Mouse (Mus musculus): ENCODE results near the gene Zfp280d. TPM values are rescaled to one million over a fixed set of nuclear protein-coding genes. Genes with fewer than 3 reads are reported as not detected.

The Zfp280d gene
- polyA plus RNA-seq, 1 experiment from 2014 or later = 41.2 TPM

DNA sequence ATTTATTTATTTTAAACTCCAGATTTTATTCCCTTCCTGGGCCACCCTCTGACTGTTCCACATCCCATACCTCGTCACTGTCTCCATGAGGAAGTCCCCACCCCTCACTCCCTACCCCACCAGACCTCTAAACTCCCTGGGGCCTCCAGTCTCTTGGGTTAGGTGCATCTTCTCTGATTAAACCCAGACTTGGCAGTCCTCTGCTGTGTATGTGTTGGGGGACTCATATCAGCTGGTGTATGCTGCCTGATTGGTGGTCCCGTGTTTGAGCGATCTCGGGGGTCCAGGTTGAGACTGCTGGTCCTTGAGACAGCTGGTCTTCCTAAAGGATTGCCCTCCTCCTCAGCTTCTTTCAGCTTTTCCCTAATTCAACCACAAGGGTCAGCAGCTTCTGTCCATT lies 5.3 kb downstream of the Zfp280d start:
- peaks cover 12% of the 10 kb centered on the region; the same call in 1 of the 2 replicates for H3K9me3 ChIP-seq
- DNase-seq (ENCODE audit: low spot score) = no peak
- WGBS = 93% methylated on average over 4 of the region's 4 CpGs
- H3K36me3 ChIP-seq = peaks cover 33% of the 10 kb centered on the region
- H3K27ac ChIP-seq = no peak overlapping the region
- H3K27me3 ChIP-seq (ENCODE audit: insufficient read depth, poor library complexity, severe bottlenecking) = no peaks in the 10 kb centered on the region
- peaks cover 13% of the 10 kb centered on the region for H3K4me1 ChIP-seq (replicated peaks)
- no peak overlapping the region for H3K4me3 ChIP-seq

DNA sequence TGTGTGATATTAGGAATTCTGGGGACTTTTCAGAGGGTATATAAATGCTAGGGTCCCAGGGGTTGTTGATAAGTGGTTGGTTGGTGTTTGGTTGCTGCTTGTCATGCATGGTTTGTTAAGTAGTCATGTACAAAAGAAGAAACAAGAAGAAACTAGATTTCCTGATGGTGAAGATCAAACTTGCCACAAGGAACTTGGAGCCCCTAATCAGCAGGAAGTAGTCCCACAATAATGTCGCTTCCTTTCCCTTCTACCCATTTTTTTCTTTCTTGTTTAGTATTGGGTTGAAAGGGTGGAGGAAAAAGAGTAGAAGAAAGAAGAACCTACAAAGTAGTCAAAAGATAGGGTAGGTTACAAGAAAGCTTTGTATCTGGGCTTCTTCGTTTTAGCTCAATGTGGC lies 13.0 kb downstream of the Zfp280d start:
- peaks cover 54% of the 10 kb centered on the region for H3K36me3 ChIP-seq
- no peak overlapping the region for H3K27ac ChIP-seq
- H3K9me3 ChIP-seq = 0 out of 2 replicates have a peak, but pooled peaks cover 8% of the 10 kb centered on the region
- H3K4me1 ChIP-seq (replicated peaks) = no peaks in the 10 kb centered on the region
- 94% methylated on average over 2 of the region's 2 CpGs for WGBS
- H3K4me3 ChIP-seq = no peak overlapping the region
- DNase-seq (ENCODE audit: low spot score) = no peak
- H3K27me3 ChIP-seq (ENCODE audit: insufficient read depth, poor library complexity, severe bottlenecking) = no peaks in the 10 kb centered on the region

DNA sequence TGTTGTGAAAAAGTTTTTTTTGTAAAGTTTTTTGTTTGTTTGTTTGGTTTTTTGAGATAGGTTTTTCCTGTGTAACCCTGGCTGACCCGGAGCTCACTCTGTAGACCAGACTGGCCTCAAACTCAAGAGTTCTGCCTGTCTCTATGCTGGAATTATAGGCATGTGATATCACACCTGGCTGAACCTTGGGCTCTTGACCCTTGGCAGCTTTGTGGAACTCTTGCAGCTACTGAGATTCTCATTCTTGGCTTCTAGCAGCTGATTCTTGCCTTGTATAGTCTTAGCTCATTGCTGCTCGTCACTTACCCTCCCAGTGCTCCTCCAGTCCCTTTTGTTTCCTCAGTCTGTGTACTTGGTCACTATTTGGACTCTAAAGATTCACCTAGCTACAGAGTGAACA lies 13.6 kb downstream of the Zfp280d start:
- 90% methylated on average over 2 of the region's 2 CpGs for WGBS
- DNase-seq (ENCODE audit: low spot score) = no peak
- Histone ChIP-seq H3K27ac (no peak overlapping the region), H3K27me3 (ENCODE audit: insufficient read depth, poor library complexity, severe bottlenecking) (no peaks in the 10 kb centered on the region), H3K4me3 (no peak overlapping the region), H3K36me3 (peaks cover 54% of the 10 kb centered on the region), H3K9me3 (0 out of 2 replicates have a peak, but pooled peaks cover 8% of the 10 kb centered on the region), H3K4me1 (replicated peaks) (no peaks in the 10 kb centered on the region)

DNA sequence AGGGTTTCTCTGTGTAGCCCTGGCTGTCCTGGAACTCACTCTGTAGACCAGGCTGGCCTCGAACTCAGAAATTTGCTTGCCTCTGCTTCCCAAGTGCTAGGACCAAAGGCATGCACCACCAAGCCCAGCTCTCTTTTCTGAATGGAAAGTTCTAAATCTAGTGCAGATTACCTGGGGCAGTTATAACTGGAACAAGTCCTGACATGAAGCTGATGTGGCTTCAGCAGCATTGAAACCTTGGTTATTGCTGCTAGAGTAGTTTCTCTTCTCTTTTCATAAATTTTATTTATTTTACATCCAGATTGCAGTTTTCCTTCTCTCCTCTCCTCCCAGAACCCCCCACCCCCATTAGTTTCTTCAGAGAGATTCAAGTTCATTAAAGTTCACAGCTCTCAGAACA lies 14.4 kb downstream of the Zfp280d start:
- no peaks in the 10 kb centered on the region for H3K27me3 ChIP-seq (ENCODE audit: insufficient read depth, poor library complexity, severe bottlenecking)
- no peaks in the 10 kb centered on the region for H3K4me1 ChIP-seq (replicated peaks)
- H3K9me3 ChIP-seq = no peaks in the 10 kb centered on the region
- H3K27ac ChIP-seq = no peak overlapping the region
- no peak for DNase-seq (ENCODE audit: low spot score)
- H3K4me3 ChIP-seq = no peak overlapping the region
- H3K36me3 ChIP-seq = peaks cover 48% of the 10 kb centered on the region
- 94% methylated on average over 1 of the region's 1 CpGs for WGBS

DNA sequence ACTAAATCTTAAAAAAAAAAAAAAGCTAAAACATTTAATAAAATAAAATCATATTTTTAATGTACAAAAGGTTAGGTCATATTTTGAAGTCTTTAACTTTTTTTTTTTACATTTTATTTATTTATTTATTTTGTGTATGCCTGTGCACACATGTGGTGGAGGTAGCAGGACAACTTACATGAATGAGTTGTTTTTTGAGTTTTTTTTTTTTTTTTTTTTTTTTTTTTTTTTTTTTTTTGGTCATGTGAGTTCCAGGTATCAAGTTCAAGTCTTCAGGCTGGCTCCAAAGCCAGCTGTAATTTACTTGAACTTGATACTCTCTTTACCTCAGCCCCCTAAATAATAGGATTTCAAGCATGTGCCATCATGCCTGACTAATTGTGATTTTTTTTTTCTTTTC lies 19.4 kb downstream of the Zfp280d start:
- peaks cover 21% of the 10 kb centered on the region for H3K36me3 ChIP-seq
- no peak overlapping the region for H3K4me3 ChIP-seq
- no peaks in the 10 kb centered on the region for H3K27me3 ChIP-seq (ENCODE audit: insufficient read depth, poor library complexity, severe bottlenecking)
- H3K9me3 ChIP-seq = no peaks in the 10 kb centered on the region
- H3K4me1 ChIP-seq (replicated peaks) = no peaks in the 10 kb centered on the region
- no peak for DNase-seq (ENCODE audit: low spot score)
- H3K27ac ChIP-seq = no peak overlapping the region

DNA sequence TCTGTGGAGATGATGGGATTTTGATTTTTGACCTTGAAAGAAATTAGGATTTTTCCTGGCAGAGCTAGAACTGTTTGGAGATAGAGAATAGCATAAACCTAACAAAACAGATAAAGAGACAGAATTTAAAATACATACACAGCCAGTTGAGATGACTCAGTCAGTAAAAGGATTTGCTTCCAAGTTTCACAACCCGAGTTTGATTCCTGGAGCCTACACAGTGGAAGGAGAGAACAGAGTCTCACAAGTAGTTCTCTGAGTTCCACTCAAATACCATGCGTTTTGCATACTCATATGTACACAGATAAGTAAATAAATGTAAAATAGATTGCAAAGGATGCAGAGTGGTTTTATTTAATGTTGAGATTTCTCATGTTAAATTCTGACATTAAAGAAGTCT lies 35.1 kb downstream of the Zfp280d start:
- Histone ChIP-seq H3K4me3 (no peak overlapping the region), H3K36me3 (peaks cover 71% of the 10 kb centered on the region), H3K9me3 (no peaks in the 10 kb centered on the region), H3K27me3 (ENCODE audit: insufficient read depth, poor library complexity, severe bottlenecking) (no peaks in the 10 kb centered on the region), H3K4me1 (replicated peaks) (no peaks in the 10 kb centered on the region), H3K27ac (no peak overlapping the region)
- DNase-seq (ENCODE audit: low spot score) = no peak
- 94% methylated on average over 2 of the region's 2 CpGs for WGBS

DNA sequence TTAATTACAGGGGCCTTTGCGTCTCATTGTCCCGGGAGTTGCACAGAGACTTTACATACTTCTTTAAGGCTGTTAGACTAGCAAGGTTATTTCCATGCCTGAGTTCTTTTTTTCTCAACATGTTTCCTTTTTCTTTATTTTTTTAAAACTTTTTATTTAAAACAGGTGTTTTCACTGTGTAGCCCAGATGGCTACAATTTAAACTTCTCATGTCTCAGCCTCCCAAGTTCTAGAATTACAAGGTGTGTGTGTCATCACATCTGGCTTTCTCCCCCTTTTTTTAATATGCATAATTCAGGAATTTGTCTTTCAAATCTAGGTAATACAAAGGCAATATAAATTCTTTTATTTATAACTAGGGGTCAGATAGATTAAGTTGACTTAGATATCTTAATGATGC lies 58.6 kb downstream of the Zfp280d start:
- Histone ChIP-seq H3K27me3 (ENCODE audit: insufficient read depth, poor library complexity, severe bottlenecking) (no peaks in the 10 kb centered on the region), H3K4me1 (replicated peaks) (no peaks in the 10 kb centered on the region), H3K4me3 (no peak overlapping the region), H3K36me3 (peaks cover 71% of the 10 kb centered on the region), H3K27ac (no peak overlapping the region), H3K9me3 (no peaks in the 10 kb centered on the region)
- 78% methylated on average over 2 of the region's 2 CpGs for WGBS
- DNase-seq (ENCODE audit: low spot score) = no peak

DNA sequence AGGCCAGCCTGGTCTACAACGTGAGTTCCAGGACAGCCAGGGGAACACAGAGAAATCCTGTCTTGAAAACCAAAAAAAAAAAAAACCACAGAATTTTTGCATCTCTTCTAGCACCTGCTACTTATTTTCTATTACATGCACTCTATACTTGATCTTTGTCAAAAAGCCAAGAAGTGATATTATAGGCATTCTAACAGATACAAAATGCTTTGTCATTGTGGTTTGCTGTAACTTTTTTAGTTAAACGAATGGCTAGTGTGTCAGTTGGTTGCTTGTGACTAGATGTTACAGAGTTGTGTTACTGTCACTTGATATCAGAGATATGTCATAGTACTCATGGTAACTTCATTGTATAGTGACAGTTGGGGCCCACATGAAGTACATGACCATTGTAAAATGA lies 61.4 kb downstream of the Zfp280d start:
- no peak overlapping the region for H3K4me3 ChIP-seq
- H3K9me3 ChIP-seq = no peaks in the 10 kb centered on the region
- no peak overlapping the region for H3K27ac ChIP-seq
- H3K27me3 ChIP-seq (ENCODE audit: insufficient read depth, poor library complexity, severe bottlenecking) = no peaks in the 10 kb centered on the region
- no peak for DNase-seq (ENCODE audit: low spot score)
- H3K36me3 ChIP-seq = peaks cover 71% of the 10 kb centered on the region
- no peaks in the 10 kb centered on the region for H3K4me1 ChIP-seq (replicated peaks)
- 91% methylated on average over 2 of the region's 2 CpGs for WGBS

DNA sequence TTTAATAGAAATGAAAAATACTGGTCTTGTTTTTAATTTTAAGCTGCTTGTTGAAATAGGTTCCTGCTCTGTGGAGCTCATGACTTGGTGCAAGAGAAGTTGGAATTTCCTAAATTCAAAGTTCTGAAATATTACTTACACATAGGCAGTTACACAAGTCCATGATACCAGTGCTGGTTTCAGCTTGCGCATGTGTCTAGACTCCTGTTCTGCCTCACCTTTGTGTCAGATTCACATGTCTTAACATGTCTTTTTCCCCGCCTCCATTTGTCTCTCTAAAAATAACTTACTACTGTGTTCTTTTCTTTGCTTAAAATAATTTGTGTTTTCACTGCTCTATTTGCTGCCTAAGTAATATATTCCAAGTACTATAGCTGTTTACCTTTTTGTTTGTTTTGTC lies 64.5 kb downstream of the Zfp280d start:
- Histone ChIP-seq H3K9me3 (no peaks in the 10 kb centered on the region), H3K36me3 (peaks cover 64% of the 10 kb centered on the region), H3K4me1 (replicated peaks) (no peaks in the 10 kb centered on the region), H3K4me3 (no peak overlapping the region), H3K27me3 (ENCODE audit: insufficient read depth, poor library complexity, severe bottlenecking) (no peaks in the 10 kb centered on the region), H3K27ac (no peak overlapping the region)
- no peak for DNase-seq (ENCODE audit: low spot score)
- 96% methylated on average over 2 of the region's 2 CpGs for WGBS

DNA sequence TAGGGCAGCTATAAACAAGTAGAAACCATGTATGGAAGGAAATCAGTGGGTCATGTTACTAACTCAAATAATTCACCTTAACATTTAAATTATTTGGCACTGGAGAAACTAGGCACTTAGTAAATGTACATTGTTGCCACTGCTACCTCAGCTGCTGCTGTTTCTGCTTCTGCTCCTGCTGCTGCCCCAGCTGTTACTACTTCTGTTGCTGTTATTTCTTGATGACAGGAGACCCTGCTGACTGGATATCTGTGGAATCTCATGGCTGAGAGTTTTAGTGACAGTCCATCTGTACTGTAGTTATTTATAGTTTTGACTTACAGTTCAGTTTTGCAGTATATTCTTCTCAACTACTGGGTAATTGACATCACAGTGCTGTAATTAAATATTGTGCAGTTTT lies 69.2 kb downstream of the Zfp280d start:
- H3K9me3 ChIP-seq = no peaks in the 10 kb centered on the region
- no peaks in the 10 kb centered on the region for H3K27me3 ChIP-seq (ENCODE audit: insufficient read depth, poor library complexity, severe bottlenecking)
- H3K4me3 ChIP-seq = no peak overlapping the region
- DNase-seq (ENCODE audit: low spot score) = no peak
- no peak overlapping the region for H3K27ac ChIP-seq
- H3K4me1 ChIP-seq (replicated peaks) = no peaks in the 10 kb centered on the region
- peaks cover 73% of the 10 kb centered on the region for H3K36me3 ChIP-seq

DNA sequence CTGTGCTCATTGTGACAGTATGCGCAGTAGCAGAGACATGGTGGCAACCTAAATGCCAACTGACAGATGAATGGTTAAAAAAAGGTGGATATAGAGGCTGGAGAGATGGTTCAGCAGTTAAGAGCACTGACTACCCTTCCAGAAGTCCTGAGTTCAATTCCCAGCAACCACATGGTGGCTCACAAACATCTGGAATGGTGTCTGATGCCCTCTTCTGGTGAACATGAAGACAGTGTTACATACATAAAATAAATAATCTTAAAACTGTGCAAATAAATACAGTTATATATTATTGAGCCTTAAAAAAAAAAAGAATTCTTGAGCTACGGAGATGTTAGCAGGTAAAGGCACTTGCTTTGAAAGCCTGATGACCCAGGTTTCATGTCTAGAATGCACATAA lies 97.7 kb downstream of the Zfp280d start:
- no peaks in the 10 kb centered on the region for H3K27me3 ChIP-seq (ENCODE audit: insufficient read depth, poor library complexity, severe bottlenecking)
- WGBS = 90% methylated on average over 2 of the region's 2 CpGs
- H3K36me3 ChIP-seq = peaks cover 3% of the 10 kb centered on the region; the same call in 1 of the 2 replicates
- H3K9me3 ChIP-seq = no peaks in the 10 kb centered on the region
- DNase-seq (ENCODE audit: low spot score) = no peak
- no peak overlapping the region for H3K27ac ChIP-seq
- H3K4me1 ChIP-seq (replicated peaks) = no peaks in the 10 kb centered on the region
- H3K4me3 ChIP-seq = no peak overlapping the region

DNA sequence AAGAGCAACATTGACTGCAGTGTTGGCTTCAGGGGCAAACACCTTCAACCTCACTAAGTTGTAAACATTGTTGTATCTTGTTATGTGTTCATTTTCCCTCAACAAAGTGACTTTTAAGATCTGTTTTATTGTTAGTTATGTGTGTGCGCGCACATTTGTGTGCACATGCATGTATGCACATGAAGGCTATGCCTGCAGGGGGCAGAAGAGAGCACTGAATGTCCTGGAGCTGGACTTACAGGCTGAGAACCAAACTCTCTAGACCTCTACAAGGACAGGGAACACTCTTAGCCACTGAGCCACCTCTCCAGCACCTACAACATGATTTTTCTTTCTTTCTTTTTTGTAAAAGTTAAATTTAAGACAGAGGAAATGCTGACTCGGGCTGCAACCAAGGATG lies 99.4 kb downstream of the Zfp280d start:
- H3K27ac ChIP-seq = no peak overlapping the region
- H3K27me3 ChIP-seq (ENCODE audit: insufficient read depth, poor library complexity, severe bottlenecking) = no peaks in the 10 kb centered on the region
- DNase-seq (ENCODE audit: low spot score) = no peak
- H3K9me3 ChIP-seq = no peaks in the 10 kb centered on the region
- no peaks in the 10 kb centered on the region for H3K36me3 ChIP-seq
- WGBS = 94% methylated on average over 3 of the region's 3 CpGs
- no peaks in the 10 kb centered on the region for H3K4me1 ChIP-seq (replicated peaks)
- H3K4me3 ChIP-seq = no peak overlapping the region

DNA sequence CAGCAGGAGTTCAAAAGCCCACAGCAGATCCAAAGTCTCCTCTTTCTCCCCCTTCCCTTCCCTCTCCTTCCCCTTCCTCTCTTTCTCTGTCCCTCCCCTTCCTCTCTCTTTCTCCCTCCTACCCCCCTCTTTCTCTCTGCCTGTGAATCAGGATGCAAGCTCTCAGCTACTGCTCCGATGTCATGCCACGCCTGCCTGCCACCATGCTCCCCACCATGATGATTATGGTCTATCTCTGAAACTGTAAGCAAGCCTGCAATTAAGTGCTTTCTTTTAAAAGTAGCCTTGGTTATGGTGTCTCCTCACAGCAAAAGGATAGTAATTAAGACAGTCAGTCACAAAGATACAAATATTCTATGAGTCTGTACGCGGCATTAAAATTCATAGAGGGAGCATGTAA lies 100.3 kb downstream of the Zfp280d start:
- Histone ChIP-seq H3K27ac (no peak overlapping the region), H3K36me3 (no peaks in the 10 kb centered on the region), H3K27me3 (ENCODE audit: insufficient read depth, poor library complexity, severe bottlenecking) (no peaks in the 10 kb centered on the region), H3K4me1 (replicated peaks) (no peaks in the 10 kb centered on the region), H3K4me3 (no peak overlapping the region), H3K9me3 (no peaks in the 10 kb centered on the region)
- no peak for DNase-seq (ENCODE audit: low spot score)
- 80% methylated on average over 4 of the region's 4 CpGs for WGBS

DNA sequence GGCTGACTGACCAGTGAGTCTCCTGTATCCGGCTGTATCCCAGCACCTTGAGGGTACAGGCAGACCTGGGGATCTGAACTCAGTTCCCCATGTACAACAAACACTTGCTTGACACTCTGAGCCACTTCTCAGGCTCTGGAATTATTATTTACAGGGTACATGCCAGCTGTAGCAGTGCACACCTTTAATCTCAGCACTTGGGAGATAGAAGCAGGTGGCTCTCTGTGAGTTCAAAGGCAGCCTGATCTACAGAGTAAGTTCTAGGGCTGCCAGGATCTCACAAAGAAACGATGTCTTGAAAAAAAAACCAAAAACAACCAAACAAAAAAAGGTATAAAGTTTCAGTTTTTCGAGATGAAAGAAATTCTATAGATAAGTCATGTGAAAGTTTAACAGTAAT lies 101.0 kb downstream of the Zfp280d start:
- Histone ChIP-seq H3K36me3 (no peaks in the 10 kb centered on the region), H3K27me3 (ENCODE audit: insufficient read depth, poor library complexity, severe bottlenecking) (no peaks in the 10 kb centered on the region)

More for the DNA sequence above, 101.0 kb downstream of the Zfp280d start:
- Histone ChIP-seq H3K4me1 (replicated peaks) (no peaks in the 10 kb centered on the region), H3K9me3 (no peaks in the 10 kb centered on the region), H3K4me3 (no peak overlapping the region), H3K27ac (no peak overlapping the region)
- no peak for DNase-seq (ENCODE audit: low spot score)
- WGBS = 84% methylated on average over 3 of the region's 3 CpGs

All from hindbrain, embryonic 10.5 days (tissue).